Mouse (Mus musculus): ENCODE data around the gene Apbb2.

GRCm38 (mm10) chr5:66323131-66323530 is 295.5 kb downstream of the Apbb2 start:
- no peak for TF ChIP-seq CTCF (IDR thresholded peaks at IDR 0.05; ENCODE audit: control insufficient read depth, insufficient read depth, insufficient replicate concordance, low read depth, low read length)
- TF ChIP-seq POLR2A (IDR thresholded peaks at IDR 0.05; ENCODE audit: control insufficient read depth, low read depth, low read length), result no peak
